Mouse (Mus musculus) heart, postnatal 0 days (tissue): ENCODE data around the gene Dpp4.

ENCODE experiments used
- CTCF ChIP-seq: IDR thresholded peaks from 2 replicates; pipeline ENCODE4 v1.5.1; 2016; ENCODE audit warnings: antibody characterized with exemption, control low read depth, low read depth
- EP300 ChIP-seq: IDR thresholded peaks from 2 replicates; pipeline ENCODE4 v1.6.1; 2016; ENCODE audit warnings: antibody characterized with exemption, low read depth

DNA sequence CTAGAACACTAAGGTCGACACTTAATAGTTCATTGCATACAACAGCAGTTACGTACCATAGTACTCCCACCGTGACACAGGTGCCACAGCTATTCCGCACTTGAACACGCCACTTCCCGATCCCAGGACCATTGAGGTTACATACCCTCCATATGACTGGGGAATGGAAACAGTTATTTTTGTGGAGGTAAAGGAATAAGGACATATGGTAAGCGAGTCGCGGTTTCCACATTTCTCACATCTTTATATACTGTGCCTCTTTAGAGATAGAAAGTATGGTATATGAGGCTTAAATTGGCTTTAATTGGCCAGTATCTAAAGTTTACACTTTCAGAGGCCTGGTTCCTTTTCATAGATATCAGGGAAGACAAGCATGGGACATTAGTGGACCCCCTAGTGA, 64.3 kb downstream of the Dpp4 start:
- TF ChIP-seq CTCF (no peak), EP300 (no peak)
